Mouse (Mus musculus) T-helper 1 cell (primary cell): ENCODE data around the gene Lsamp.

Experiments used
- in situ Hi-C: fragments of 300-600 bp; cut with MboI, MseI; formaldehyde crosslinking; loops from one replicate; pipeline ENCODE4 v1.15.1; 2025; ENCODE audit warnings: high pct_unique_total_duplicates

Lsamp gene

DNA sequence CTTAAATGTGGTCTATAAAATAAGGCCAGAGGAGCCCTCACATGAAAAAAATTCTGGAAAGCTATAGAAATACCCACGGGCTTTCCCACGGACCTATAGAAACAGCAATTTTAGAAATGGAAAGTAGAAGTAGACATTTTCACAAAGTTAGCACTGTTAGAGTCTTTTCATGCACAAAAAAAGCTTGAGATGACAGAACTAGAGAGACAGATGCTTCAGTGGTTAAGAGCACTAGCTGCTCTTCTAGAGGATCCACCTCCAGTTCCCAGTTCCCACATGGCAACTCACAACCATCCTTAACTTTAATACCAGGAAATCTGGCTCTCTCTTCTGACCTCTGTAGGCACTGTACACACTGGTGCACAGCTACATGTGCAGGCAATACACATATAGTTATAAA, 2049.3 kb downstream of the Lsamp start:
- in situ Hi-C loops, result no loop called here

DNA sequence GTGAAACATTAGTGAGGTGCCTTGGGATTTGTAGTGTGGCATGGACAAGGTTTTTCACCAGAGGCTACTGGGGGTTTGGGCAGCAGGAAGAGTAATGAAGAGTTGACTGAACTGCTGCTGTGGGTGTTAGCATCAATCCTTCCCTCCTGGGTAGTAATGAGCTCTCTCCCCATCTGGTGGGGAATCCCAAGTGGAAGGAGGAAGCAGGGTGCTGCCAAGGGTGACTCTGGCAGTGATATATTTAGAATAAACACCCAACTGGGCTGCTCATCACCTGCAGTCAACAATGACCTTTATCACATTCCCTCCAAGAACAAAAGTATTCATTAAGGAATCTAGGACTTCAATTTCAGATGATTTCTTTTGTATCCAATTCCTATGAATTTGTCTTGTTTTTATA, 2064.0 kb downstream of the Lsamp start:
- in situ Hi-C loops, result no loop called here

DNA sequence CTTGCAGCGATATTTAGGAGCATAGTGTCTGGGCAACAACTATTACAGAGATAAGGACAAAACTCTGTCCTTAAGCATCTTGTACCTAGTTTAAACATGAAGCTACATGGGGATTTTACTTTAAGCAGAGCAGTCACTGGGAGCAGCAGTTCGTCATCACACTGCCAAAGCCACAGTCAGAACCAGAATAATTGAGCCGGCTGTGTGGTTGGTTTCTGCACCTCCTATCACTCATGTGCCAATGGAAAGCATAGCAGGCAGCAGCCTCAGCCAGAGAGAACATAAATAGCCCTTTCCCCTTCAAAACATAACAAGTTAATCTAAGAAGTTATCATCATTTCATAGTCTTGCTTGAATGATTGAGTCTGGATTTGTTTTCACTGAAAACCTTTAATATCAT, 2075.8 kb downstream of the Lsamp start:
- in situ Hi-C loops, result no loop called here

DNA sequence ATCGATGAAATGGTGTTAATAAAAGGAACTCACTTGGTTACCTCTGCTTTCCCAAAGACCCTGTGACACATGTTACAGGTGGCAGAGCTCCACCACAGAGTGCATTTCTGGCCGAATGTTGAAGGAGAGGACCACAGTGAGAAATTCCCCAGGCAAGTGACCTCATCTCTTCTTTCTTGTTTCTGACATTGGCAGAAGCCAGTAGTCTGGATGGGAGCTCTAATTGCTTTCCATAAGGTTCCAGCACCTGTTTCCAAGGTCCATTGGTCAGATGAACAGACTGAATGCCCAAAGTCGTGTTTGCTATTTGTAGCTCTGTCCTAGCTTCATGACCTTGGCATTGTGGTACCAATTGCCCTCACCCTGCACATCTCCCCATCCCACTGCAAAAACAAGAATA, 2090.2 kb downstream of the Lsamp start:
- in situ Hi-C loops, result no loop called here

DNA sequence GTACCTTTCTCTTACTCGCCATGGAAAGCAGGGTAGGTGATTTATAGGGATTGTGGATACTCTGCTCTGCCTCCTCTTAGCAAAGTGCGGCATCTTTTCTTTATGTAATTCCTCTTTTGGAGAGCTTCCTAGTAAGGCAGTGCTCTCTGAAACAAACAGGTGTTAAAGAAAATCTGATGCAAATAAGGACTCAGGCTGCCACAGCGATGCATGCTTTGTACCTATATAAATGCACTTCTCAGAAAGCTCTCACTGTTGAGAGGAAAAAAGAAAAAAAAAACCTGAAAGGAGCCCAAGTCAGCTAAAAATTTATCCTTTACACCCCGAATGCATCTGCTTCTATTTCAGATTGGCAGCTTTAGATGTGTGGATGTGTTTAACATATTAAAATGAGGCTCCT, 2095.4 kb downstream of the Lsamp start:
- in situ Hi-C loops, result no loop called here

DNA sequence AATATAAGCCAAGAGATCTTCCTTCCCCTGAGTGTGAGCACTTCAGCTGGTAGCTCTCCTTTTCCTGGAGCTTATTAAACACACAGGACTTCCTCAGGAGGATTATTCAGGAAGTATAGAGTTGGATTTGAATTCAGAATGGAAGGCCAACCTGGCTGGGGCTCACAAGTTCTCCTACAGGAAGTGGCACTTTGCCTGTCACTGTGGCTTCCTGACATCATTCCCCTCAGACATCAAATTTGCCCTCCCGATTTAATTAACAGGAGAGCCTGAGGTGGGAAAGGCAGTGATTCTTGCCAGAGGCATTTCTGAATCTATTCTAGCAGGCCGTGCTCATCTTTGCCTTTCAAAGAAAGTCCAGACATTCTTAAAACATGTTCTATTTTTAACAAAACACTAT, 2097.4 kb downstream of the Lsamp start:
- in situ Hi-C loops, result no loop called here

DNA sequence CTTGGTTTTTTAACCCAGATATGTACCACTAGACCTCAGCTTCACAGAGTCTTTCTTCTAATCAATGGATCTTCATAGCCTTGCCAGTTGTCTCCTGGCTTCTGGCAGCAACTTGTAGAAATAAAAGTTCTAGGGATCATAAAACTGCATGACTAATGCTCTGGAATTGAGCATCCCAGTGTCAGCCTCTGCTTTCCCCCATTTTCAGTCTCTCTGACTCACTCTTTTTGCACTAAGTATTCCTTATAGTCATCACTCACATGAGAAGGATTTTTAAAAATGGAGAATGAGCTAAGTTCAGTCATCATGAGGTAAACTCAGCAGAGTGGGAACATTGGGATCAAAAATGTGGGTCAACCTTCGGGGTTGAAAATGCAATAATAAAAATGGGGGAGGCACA, 2113.3 kb downstream of the Lsamp start:
- in situ Hi-C loops, result no loop called here

DNA sequence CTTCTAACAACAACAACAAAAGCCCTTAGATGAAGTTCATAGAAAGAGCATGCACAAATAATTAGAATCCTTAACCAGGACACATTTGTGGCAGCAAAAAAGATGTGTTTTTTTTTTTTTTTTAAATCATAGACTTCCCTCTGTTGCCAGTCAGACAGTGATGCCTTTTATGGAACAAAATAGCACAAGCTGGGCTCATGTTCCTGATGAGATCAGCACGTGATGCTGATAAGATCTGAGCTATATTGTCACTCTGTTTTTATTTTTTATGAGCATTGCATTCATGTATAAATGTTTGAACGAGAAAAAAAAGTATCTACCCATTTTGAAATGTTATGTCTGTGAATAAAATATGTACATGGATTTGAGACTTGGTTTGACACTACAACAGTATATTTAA, 2118.0 kb downstream of the Lsamp start:
- in situ Hi-C loops, result no loop called here

DNA sequence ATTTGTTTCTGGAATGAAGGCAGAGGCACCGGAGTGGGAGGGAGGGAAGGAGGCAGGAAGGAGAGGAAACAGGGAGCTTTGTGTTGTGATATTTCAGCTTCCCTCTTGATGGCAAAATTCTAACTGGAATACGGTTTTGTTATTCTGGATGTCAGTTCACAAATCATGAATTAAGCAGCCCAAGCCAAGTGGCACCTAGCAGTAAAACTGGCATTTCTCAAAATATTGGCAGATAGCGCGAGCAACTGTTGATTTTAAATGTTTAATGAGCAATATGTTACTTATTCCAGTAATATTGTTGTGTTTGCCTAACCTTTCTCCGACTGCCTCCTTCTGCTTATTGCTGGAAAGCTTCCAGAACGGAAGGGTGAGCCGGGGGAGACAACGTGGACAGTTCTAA, 2118.5 kb downstream of the Lsamp start:
- in situ Hi-C loops, result no loop called here

DNA sequence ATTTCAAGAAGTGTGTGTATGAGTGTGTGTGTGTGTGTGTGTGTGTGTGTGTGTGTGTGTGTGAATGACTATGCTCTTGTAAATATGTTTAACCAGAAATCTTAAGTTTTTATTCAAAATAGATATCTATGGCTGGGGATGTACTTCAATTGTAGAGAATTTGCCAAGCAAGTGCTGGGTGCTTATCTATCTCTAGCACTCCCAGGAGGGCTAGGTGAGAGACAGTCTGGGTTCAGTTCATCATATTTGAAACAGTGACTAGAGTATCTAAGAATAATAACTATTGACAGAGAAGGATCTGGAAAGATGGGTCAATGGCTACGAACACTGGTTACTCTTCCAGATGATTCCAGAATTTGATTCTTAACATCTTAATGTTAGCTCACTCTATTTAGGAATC, 2128.1 kb downstream of the Lsamp start:
- in situ Hi-C loops, result no loop called here

DNA sequence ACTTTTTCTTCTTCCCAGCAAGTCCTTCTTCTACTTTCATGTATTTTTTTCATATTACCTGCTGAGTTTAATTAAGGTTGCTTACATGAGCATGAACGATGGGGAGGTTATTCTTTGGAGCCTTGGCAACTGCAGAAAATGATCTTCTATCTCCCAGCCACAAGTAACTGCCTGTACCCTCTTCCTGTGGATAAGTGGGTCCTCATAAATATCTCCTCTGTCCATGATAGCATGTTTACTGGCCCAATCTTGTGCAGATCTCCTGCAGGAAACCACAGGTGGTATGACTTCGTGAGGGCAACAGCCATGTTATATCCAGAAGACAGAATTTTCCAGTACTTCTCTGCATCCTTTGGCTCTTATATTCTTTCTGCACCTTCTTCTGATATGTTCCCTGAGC, 2129.1 kb downstream of the Lsamp start:
- in situ Hi-C loops, result no loop called here

DNA sequence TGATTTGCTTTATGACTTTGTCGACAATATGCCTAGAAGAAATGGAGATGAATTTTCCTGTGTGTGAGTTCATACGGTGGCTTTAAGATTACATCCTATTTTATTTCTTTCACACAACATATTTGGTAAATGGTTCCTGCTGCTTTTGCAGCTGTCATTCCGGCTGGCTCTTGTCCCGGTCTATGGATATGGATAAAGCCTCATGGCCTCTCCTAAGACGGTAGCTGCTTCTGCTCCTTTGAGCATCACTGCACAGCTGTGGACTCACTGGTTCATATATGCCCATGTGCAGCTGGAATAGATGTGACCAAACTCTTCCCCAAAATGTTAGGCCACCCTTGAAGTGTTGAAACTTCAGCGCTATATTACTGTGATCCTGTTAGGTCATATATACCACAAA, 2137.6 kb downstream of the Lsamp start:
- in situ Hi-C loops, result no loop called here

DNA sequence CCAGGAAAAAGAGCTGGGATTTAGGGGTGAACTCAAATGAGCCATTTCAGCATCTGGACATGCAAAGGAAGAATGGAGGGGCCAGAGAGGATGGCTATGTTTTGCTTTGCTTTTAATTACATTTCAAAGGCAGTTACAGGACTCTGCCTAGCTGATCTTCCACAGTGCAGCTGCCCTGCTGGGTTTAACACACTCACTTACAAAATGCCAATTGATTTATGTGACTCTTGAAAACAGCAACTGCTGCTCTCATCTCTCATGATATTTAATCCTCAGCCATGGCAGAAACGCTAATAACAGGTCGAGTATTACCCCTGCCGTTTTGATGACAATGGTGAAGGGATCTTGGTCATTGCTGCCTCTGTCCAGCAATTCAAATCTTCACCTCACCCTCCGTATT, 2139.7 kb downstream of the Lsamp start:
- in situ Hi-C loops, result no loop called here

DNA sequence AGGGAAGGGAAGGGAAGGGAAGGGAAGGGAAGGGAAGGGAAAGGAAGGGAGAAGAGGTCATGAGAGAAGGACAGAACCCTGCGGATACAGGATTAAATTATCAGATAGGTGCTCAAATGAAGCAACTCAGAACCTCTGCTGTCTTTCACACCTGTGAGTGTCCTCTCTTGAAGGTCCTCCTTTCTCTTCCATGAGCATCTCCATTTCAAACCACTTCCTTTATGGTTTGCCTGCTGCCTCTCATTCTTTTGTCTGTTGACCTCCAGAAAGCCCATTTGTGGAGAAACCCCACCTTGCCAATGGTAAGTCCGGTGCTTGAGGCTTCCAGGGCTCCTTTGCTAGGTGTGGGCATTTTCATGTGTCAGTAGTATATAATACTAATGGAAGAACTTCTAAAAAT, 2141.9 kb downstream of the Lsamp start:
- in situ Hi-C loops, result no loop called here

DNA sequence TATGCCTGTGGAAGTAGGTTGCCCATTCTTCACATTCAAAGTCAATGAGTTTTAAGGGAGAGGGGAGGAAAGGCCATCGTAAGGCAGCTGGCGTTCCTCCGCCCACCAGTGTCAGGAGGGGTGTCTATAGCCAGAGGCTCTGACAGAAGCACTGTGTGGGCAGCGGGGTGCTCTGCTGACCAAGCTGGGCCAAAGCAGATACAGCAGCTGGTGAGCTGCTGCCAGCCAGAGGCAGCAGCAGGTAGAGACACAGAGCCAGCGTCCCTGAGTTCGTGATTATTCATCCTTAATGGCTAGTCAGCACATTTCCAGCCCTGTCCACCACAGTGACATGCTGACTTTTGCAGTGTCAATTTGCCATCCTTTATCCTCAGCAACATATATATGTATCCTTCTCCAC, 2163.0 kb downstream of the Lsamp start:
- in situ Hi-C loops, result no loop called here

DNA sequence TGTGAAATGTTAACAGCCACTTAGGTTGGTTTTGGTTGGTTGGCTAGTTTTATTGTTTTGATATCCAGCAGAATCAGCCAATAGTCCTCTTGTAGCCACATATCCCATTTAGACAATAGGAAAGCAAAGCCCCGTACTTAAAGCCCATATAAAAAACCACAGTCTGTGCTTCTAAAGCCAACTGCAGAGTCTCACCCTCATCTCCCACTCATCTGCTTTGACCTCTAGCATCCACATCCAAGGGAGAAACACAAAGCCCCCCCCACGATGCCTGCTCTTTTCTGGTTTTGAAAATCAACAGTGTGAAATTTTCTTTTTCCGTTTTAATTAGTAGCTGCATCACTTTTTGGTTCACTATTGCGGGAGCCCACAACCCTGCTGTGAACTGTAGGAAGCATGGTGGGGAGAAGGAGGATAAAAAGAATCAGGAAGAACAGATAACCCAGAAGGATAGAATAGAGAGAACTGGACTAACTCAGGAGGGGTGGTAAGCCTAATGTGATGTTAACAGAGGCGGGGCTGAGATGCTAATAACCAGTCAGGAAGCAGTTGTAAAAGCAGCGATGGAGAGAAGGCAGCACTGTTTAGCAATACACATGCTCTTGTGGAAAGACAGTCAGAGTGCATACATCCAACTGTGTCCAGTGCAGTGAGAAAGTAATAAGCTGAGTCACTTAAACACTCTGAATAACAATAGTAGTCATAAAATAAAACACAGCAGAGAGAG, 2165.2 kb downstream of the Lsamp start:
- in situ Hi-C loops, result no loop called here

DNA sequence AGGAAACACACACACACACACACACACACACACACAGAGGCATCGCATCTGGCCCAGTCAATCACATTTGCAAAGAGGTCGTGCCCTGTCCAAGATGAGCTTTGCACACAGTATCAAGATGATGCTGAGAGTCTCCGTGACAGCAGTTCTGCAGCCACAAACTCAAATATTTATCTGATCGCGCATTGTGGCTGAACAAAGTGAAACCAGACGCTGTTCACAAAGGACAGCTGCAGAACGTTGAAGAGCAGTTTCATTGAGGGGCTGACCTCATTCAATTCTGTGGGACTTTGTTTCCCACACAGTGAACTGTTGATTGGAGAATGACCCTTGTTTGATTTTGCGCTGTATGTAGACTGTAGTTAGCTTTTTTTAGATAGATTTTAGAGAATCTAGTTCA, 2168.5 kb downstream of the Lsamp start:
- in situ Hi-C loops, result no loop called here

DNA sequence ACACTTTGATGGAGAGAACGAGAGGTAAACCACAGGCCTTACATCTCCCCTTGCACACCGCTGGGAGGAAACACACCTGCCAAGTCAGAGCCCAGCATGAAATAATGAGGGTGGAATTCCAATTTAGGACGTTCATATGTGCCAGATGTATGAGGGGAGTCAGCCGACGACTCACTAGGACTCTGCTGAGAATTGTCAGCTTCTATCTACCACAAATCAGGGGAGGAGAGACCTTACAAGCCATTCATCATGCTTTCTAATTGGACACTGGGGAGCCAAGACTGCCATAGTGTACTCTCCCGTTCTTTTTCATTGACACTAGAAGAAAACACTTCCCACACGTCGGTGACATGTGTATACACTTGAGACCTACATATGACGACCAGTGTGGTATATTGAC, 2173.7 kb downstream of the Lsamp start:
- in situ Hi-C loops, result no loop called here

DNA sequence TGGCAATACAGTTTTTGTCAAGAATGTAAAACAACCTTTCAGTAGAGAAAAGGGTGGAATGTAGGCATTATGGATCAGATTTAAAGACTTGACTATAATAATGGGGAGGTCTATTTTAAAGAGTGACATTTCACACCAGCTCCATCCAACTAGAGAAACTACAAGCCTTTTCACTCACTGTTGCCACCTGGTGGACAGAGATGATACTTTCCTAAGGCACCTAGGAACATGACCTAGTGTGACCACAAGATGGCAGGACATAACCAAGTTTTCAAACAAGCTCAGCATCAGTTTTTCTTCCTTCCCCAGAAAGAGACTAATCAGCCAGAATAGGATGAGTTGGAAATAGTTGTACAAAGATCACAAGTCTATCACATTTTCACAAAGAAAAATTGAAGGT, 2180.8 kb downstream of the Lsamp start:
- in situ Hi-C loops, result loop anchor here (10.0 kb wide), 1 partner anchor 1000 kb away; no protein-coding TSS in a partner anchor

DNA sequence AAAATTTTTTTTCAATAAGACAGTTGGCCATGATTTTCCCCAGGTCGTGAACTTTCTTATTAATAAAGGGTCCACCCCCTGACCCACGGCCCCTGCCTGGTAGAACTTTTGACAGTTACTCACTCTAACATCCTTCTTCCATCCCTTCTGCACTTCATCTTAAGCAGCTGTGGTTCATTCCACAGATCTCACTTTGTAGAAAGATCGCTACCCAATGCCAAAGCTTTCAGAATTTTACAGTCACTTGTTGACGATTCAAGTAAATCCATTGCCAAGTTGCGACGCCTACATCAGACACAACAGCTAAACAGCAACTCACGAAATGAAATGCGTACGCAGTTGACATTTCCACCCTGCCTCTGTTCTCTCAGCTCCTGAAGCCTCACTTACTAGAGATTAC, 2184.1 kb downstream of the Lsamp start:
- in situ Hi-C loops, result loop anchor here (10.0 kb wide), 1 partner anchor 997 kb away; no protein-coding TSS in a partner anchor

DNA sequence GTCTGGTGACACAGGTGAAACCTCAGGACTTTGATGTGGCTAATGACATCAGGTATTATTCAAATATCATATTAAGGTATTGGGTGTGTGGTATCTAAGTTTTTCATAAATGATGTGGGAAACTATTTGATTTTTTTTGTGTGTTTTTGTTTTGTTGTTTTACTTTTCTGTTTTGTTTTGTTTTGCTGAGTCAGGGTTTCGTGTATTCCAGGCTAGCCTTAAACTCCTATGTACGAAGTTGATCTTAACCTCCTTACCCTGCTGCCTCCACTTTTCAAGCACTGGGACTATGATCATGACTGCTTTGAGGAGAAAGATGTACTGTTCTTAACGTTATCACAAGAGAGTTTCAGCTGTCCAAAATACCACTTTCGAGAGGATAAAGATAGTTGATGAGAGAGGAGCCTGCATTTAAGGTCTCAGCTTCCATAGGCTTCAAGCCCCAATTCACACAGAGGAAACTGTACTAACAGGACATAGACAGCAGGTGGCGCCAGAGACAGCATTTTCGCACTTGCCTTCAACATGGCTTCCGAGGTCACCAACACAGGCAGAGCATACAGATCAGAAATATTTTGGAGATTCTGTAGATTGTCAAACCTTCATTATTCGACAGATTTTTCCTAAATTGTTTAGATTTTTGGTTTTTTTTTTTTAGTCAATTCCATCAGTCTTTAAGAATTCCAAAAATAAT, 2185.4 kb downstream of the Lsamp start:
- in situ Hi-C loops, result loop anchor here (10.0 kb wide), 1 partner anchor 995 kb away; no protein-coding TSS in a partner anchor

DNA sequence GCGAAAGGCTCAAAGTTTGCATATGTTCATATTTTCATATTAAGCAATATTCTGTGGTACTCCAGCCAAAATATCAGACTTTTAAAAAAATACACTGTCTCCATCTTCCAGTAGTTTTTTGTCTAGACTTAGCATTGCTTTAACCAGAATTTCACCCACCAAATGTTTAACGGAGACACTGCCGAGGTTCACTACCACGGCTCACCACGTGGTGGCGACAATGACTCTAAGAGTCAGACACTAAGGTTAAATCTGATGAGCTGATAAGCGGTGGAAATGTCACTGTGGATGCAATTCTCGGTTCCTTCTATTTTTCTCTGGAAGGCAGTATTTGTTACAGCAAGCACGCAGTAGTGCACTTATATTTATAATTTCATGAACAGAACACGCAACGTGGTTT, 2188.3 kb downstream of the Lsamp start:
- in situ Hi-C loops, result no loop called here

DNA sequence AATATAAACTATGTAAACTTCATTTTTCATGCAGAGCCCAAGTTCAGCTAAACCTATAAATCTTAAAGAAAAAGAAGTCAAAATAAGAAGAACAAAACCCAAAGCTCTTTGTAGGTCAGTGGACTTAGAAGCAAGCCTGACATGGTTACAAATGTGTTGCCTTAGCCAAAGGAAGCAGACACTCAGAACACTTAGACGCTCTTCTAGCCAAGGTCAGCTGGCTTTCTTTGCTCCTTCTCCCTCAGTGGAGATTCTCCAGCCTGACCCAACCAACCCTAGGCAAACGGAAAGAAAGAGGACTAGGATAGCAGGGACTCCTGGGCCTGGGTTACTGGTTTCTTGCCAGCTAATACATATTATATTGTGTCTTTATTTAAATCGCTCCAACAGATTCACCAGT, 2194.7 kb downstream of the Lsamp start:
- in situ Hi-C loops, result no loop called here
